13 mouse cellular contexts compared by ENCODE assay signal in genomic region chr5:121938065-121938849, GRCm38 (mm10).
DNase-seq lines count a peak whose midpoint lies in the region; ATAC-seq and TF ChIP-seq lines count a peak whose summit lies in the region.
"Had no signal": no experiment of that assay in that cellular context is flagged by ENCODE, and none has a peak within 500 bp of the region (broad histone marks: within the 10 kb centered on the region; RNA-seq: fewer than 3 reads in every experiment).

No protein-coding gene starts in this region.

- WGBS in midbrain, embryonic 10.5 days = 30% methylated on average over 18 of the region's 18 CpGs
- 22% methylated on average over 18 of the region's 18 CpGs for WGBS in midbrain, postnatal 0 days
- WGBS in forebrain, embryonic 14.5 days = 13% methylated on average over 18 of the region's 18 CpGs
- 21% methylated on average over 18 of the region's 18 CpGs for WGBS in hindbrain, embryonic 16.5 days
- WGBS in intestine, embryonic 15.5 days = 62% methylated on average over 18 of the region's 18 CpGs

- no peaks in the 10 kb centered on the region for H3K9me3 ChIP-seq in midbrain, embryonic 10.5 days (replicated peaks)
- H3K9me3 ChIP-seq in midbrain, postnatal 0 days (ENCODE audit: low read length) = no peaks in the 10 kb centered on the region
- H3K9me3 ChIP-seq in forebrain, embryonic 14.5 days (replicated peaks; ENCODE audit: control insufficient read depth, low read length) = no peaks in the 10 kb centered on the region
- H3K9me3 ChIP-seq in hindbrain, embryonic 16.5 days (ENCODE audit: control insufficient read depth, low read length) = no peaks in the 10 kb centered on the region
- H3K9me3 ChIP-seq in intestine, embryonic 15.5 days = no peaks in the 10 kb centered on the region
- H3K9me3 ChIP-seq: liver, embryonic 15.5 days had no signal

- peak overlapping the region; percentile 22; the same call in 1 of the 2 replicates for H3K4me3 ChIP-seq in midbrain, embryonic 10.5 days
- H3K4me3 ChIP-seq in midbrain, postnatal 0 days (ENCODE audit: low read depth, low read length) = no peak overlapping the region
- no peak overlapping the region for H3K4me3 ChIP-seq in forebrain, embryonic 14.5 days (ENCODE audit: low read depth, low read length)
- no peak overlapping the region for H3K4me3 ChIP-seq in hindbrain, embryonic 16.5 days (ENCODE audit: low read length)
- H3K4me3 ChIP-seq in intestine, embryonic 15.5 days (replicated peaks) = no peak overlapping the region
- H3K4me3 ChIP-seq: liver, embryonic 15.5 days had no signal

- H3K4me2 ChIP-seq in midbrain, postnatal 0 days (ENCODE audit: low read depth, low read length, poor library complexity, severe bottlenecking) = no peak overlapping the region
- H3K4me2 ChIP-seq in forebrain, embryonic 14.5 days (ENCODE audit: low read length) = 0 out of 2 replicates have a peak overlapping the region, but pooled peaks have one; percentile 2
- no peak overlapping the region for H3K4me2 ChIP-seq in hindbrain, embryonic 16.5 days (ENCODE audit: low read length)
- no peak overlapping the region for H3K4me2 ChIP-seq in intestine, embryonic 15.5 days (replicated peaks)
- H3K4me2 ChIP-seq: liver, embryonic 15.5 days had no signal

- 0 out of 2 replicates have a peak, but pooled peaks cover 13% of the 10 kb centered on the region for H3K27me3 ChIP-seq in midbrain, embryonic 10.5 days (ENCODE audit: low read depth, poor library complexity, severe bottlenecking)
- H3K27me3 ChIP-seq in midbrain, postnatal 0 days (ENCODE audit: insufficient read depth, low read length) = no peaks in the 10 kb centered on the region
- no peaks in the 10 kb centered on the region for H3K27me3 ChIP-seq in forebrain, embryonic 14.5 days (replicated peaks; ENCODE audit: control insufficient read depth, insufficient read depth, low read length)
- H3K27me3 ChIP-seq in hindbrain, embryonic 16.5 days (replicated peaks; ENCODE audit: control insufficient read depth, insufficient read depth, low read length) = no peaks in the 10 kb centered on the region; the same call in 1 of the 2 replicates
- H3K27me3 ChIP-seq in intestine, embryonic 15.5 days (replicated peaks) = no peaks in the 10 kb centered on the region

- H3K9ac ChIP-seq in midbrain, postnatal 0 days (replicated peaks; ENCODE audit: low read length, poor library complexity, severe bottlenecking) = no peak overlapping the region
- H3K9ac ChIP-seq in forebrain, embryonic 14.5 days (ENCODE audit: low read length) = peak overlapping the region; percentile 46
- H3K9ac ChIP-seq in hindbrain, embryonic 16.5 days (ENCODE audit: low read depth, low read length) = peak overlapping the region; percentile 47
- H3K9ac ChIP-seq in intestine, embryonic 15.5 days = no peak overlapping the region
- H3K9ac ChIP-seq: liver, embryonic 15.5 days had no signal

- no peaks in the 10 kb centered on the region for H3K36me3 ChIP-seq in midbrain, embryonic 10.5 days
- no peaks in the 10 kb centered on the region for H3K36me3 ChIP-seq in midbrain, postnatal 0 days (ENCODE audit: insufficient read depth, low read length)
- no peaks in the 10 kb centered on the region for H3K36me3 ChIP-seq in forebrain, embryonic 14.5 days (ENCODE audit: control insufficient read depth, insufficient read depth, low read length)
- H3K36me3 ChIP-seq in hindbrain, embryonic 16.5 days (ENCODE audit: control insufficient read depth, insufficient read depth, low read length) = no peaks in the 10 kb centered on the region
- no peaks in the 10 kb centered on the region for H3K36me3 ChIP-seq in intestine, embryonic 15.5 days
- H3K36me3 ChIP-seq: liver, embryonic 15.5 days had no signal

- no peak for ATAC-seq in midbrain, postnatal 0 days (ENCODE audit: low FRiP score)
- ATAC-seq in forebrain, embryonic 14.5 days = peak; percentile 78
- ATAC-seq in hindbrain, embryonic 16.5 days = no peak
- no peak for ATAC-seq in intestine, embryonic 15.5 days
- ATAC-seq: CD4-positive, CD25-positive, alpha-beta regulatory T cell, adult 4 months had no signal

- DNase-seq in midbrain, embryonic 10.5 days (ENCODE audit: low spot score) = no peak
- no peak for DNase-seq in midbrain, postnatal 0 days (ENCODE audit: low spot score)
- DNase-seq in forebrain, embryonic 14.5 days (ENCODE audit: low spot score) = peak; percentile 60
- no peak for DNase-seq in gastrocnemius, adult 8-10 months (ENCODE audit: low spot score in 2 of 2)
- no peak for DNase-seq in urinary bladder, adult 2 months (ENCODE audit: low spot score)
- DNase-seq: adrenal gland, postnatal 14 days; kidney, adult 9 months; right cerebral cortex, postnatal 25 days; thymus, postnatal 25 days had no signal

- TF ChIP-seq CTCF in midbrain, postnatal 0 days (IDR thresholded peaks at IDR 0.05) = no peak

- H3K27ac ChIP-seq in midbrain, embryonic 10.5 days (replicated peaks) = peak overlapping the region; percentile 81
- H3K27ac ChIP-seq in midbrain, postnatal 0 days (ENCODE audit: low read depth, low read length) = no peak overlapping the region
- peak overlapping the region; percentile 78 for H3K27ac ChIP-seq in forebrain, embryonic 14.5 days (ENCODE audit: low read depth, low read length)
- H3K27ac ChIP-seq in hindbrain, embryonic 16.5 days (ENCODE audit: low read depth, low read length) = 0 out of 2 replicates have a peak overlapping the region, but pooled peaks have one; percentile 9
- H3K27ac ChIP-seq in intestine, embryonic 15.5 days = no peak overlapping the region
- H3K27ac ChIP-seq: liver, embryonic 15.5 days had no signal

- peaks cover 49% of the 10 kb centered on the region for H3K4me1 ChIP-seq in midbrain, embryonic 10.5 days
- no peaks in the 10 kb centered on the region for H3K4me1 ChIP-seq in midbrain, postnatal 0 days (ENCODE audit: insufficient read depth, low read length)
- H3K4me1 ChIP-seq in forebrain, embryonic 14.5 days (ENCODE audit: control insufficient read depth, insufficient read depth, low read length) = peaks cover 13% of the 10 kb centered on the region
- peaks cover 23% of the 10 kb centered on the region for H3K4me1 ChIP-seq in hindbrain, embryonic 16.5 days (ENCODE audit: control insufficient read depth, insufficient read depth, low read depth, low read length)
- 0 out of 2 replicates have a peak, but pooled peaks cover 13% of the 10 kb centered on the region for H3K4me1 ChIP-seq in intestine, embryonic 15.5 days (replicated peaks)
- H3K4me1 ChIP-seq: liver, embryonic 15.5 days had no signal

Comparison
In these comparisons a context has a peak if more than half of its experiments do, and no peak if none do; other contexts are left out.
1. H3K27ac ChIP-seq: peak in midbrain, embryonic 10.5 days (single experiment), forebrain, embryonic 14.5 days (single experiment) and hindbrain, embryonic 16.5 days (single experiment); none in midbrain, postnatal 0 days (single experiment) and intestine, embryonic 15.5 days (single experiment).
2. H3K9ac ChIP-seq: peak in forebrain, embryonic 14.5 days (single experiment) and hindbrain, embryonic 16.5 days (single experiment); none in midbrain, postnatal 0 days (single experiment) and intestine, embryonic 15.5 days (single experiment).